Mouse (Mus musculus) heart, embryonic 16.5 days (tissue): ENCODE data around the gene Uqcc1. TPM values are rescaled to one million over a fixed set of nuclear protein-coding genes. Genes with fewer than 3 reads are reported as not detected.

Experiments used
- ATAC-seq: fragments of 200-750 bp; cut with Nextera tagmentation; replicated peaks from 2 replicates; pipeline ENCODE4 v1.8.0; 2017; ENCODE audit warnings: moderate number of reproducible peaks; ENCODE audit not compliant: insufficient read depth, low FRiP score; ENCODE audit errors: extremely low read depth
- H3K27ac ChIP-seq: fragments of 300-500 bp; sonication (generic); 2 replicates; pipeline ENCODE4 v1.5.1; 2014; ENCODE audit warnings: mild to moderate bottlenecking, low read length, control low read depth, moderate library complexity
- H3K27me3 ChIP-seq: fragments of 300-500 bp; sonication (generic); 2 replicates; pipeline ENCODE4 v1.6.1; 2014; ENCODE audit warnings: low read length, mixed read lengths; ENCODE audit not compliant: control insufficient read depth, insufficient read depth
- H3K36me3 ChIP-seq: fragments of 300-500 bp; sonication (generic); 2 replicates; pipeline ENCODE4 v1.6.1; 2014; ENCODE audit not compliant: control insufficient read depth, insufficient read depth
- H3K4me1 ChIP-seq: fragments of 300-500 bp; sonication (generic); 2 replicates; pipeline ENCODE4 v1.6.1; 2014; ENCODE audit warnings: low read length, mixed read lengths; ENCODE audit not compliant: control insufficient read depth, insufficient read depth
- H3K4me2 ChIP-seq: fragments of 300-500 bp; sonication (generic); 2 replicates; pipeline ENCODE4 v1.6.1; 2014; ENCODE audit warnings: low read depth, mild to moderate bottlenecking, control low read depth, low read length
- H3K4me3 ChIP-seq: fragments of 300-500 bp; sonication (generic); 2 replicates; pipeline ENCODE4 v1.5.1; 2014; ENCODE audit warnings: mild to moderate bottlenecking, control low read depth, low read length
- H3K9ac ChIP-seq: fragments of 300-500 bp; sonication (generic); 2 replicates; pipeline ENCODE4 v1.6.1; 2014; ENCODE audit warnings: low read length, control low read depth
- H3K9me3 ChIP-seq: fragments of 300-500 bp; sonication (generic); replicated peaks from 2 replicates; pipeline ENCODE4 v1.6.1; 2016; ENCODE audit warnings: low read length; ENCODE audit not compliant: control insufficient read depth
- WGBS: fragments of 180-500 bp; shearing (Covaris S2); extraction: QIAGEN DNeasy Blood & Tissue Kit; methylation state at CpG from one replicate; pipeline ENCODE4 v1.1.7; 2014; 5-methylcytosine and 5-hydroxymethylcytosine counted together
- polyA plus RNA-seq: library from polyadenylated mRNA; unstranded; fragments of >200 nt; fragmentation: Nextera tagmentation; extraction: Ambion mirVana; gene quantifications from 2 replicates; pipeline ENCODE4 v1.2.1, GENCODE M21; 2015

The Uqcc1 gene
- polyA plus RNA-seq, 1 experiment from 2014 or later: 129 TPM

DNA sequence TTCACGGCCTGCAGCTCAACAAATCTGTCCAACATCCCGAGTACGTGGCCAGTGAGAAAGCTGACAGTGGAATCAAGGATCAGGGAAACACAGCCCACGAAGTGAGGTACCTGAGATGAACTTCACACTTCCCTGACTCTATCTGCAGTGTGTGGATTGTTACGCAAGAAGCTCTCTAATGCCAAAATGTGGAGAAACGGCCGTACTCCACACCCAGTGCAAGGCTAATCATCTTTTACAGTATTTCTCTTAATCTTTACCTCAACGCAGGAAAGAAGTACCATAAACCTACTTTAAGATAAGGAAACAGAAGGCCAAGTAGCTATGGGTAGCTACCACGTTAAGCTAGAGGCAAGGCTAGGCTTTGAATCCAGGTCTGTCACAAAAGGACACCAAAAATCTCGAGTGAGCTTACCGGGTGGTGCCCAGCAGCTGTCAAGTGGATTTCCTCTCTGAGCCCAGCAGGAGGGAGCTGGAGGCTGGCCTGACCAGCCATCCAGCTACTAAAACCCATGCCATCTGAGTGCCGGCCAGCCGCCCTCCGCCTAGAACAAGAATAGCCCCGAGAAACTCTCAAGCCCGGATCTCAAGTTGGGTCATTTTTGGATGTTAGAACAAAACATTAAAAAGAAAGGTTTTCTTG lies 27.0 kb downstream of the Uqcc1 start:
- H3K4me1 ChIP-seq: no peaks in the 10 kb centered on the region
- no peaks in the 10 kb centered on the region for H3K27me3 ChIP-seq
- 77% methylated on average over 16 of the region's 16 CpGs for WGBS
- H3K4me2 ChIP-seq: no peak overlapping the region
- H3K27ac ChIP-seq: no peak overlapping the region
- no peaks in the 10 kb centered on the region for H3K9me3 ChIP-seq
- H3K9ac ChIP-seq: no peak overlapping the region
- H3K36me3 ChIP-seq: peaks cover 16% of the 10 kb centered on the region
- no peak for ATAC-seq
- no peak overlapping the region for H3K4me3 ChIP-seq

GRCm38 (mm10) chr2:155895046-155895735 lies 34.9 kb downstream of the Uqcc1 start:
- no peak overlapping the region for H3K4me3 ChIP-seq
- H3K4me1 ChIP-seq: no peaks in the 10 kb centered on the region
- no peak for ATAC-seq
- no peak overlapping the region for H3K4me2 ChIP-seq
- no peaks in the 10 kb centered on the region for H3K27me3 ChIP-seq
- H3K27ac ChIP-seq: no peak overlapping the region
- 87% methylated on average over 16 of the region's 16 CpGs for WGBS
- H3K9ac ChIP-seq: no peak overlapping the region
- peaks cover 20% of the 10 kb centered on the region for H3K36me3 ChIP-seq
- H3K9me3 ChIP-seq: no peaks in the 10 kb centered on the region

- Histone ChIP-seq H3K9me3 (no peaks in the 10 kb centered on the region), H3K27me3 (no peaks in the 10 kb centered on the region), H3K4me3 (no peak overlapping the region), H3K9ac (no peak overlapping the region), H3K36me3 (peaks cover 19% of the 10 kb centered on the region), H3K27ac (no peak overlapping the region), H3K4me1 (no peaks in the 10 kb centered on the region), H3K4me2 (no peak overlapping the region)
- no peak for ATAC-seq
- WGBS: 89% methylated on average over 13 of the region's 13 CpGs
Observed at GRCm38 (mm10) chr2:155894307-155895045, 35.6 kb downstream of the Uqcc1 start.

- H3K4me1 ChIP-seq: peaks cover 5% of the 10 kb centered on the region
- 91% methylated on average over 12 of the region's 12 CpGs for WGBS
- H3K36me3 ChIP-seq: peaks cover 23% of the 10 kb centered on the region
- H3K9ac ChIP-seq: no peak overlapping the region
- no peak for ATAC-seq
- no peak overlapping the region for H3K4me3 ChIP-seq
- H3K27me3 ChIP-seq: no peaks in the 10 kb centered on the region
- no peak overlapping the region for H3K4me2 ChIP-seq
- no peak overlapping the region for H3K27ac ChIP-seq
- H3K9me3 ChIP-seq: no peaks in the 10 kb centered on the region
Observed at GRCm38 (mm10) chr2:155886776-155887175, 43.3 kb downstream of the Uqcc1 start.

DNA sequence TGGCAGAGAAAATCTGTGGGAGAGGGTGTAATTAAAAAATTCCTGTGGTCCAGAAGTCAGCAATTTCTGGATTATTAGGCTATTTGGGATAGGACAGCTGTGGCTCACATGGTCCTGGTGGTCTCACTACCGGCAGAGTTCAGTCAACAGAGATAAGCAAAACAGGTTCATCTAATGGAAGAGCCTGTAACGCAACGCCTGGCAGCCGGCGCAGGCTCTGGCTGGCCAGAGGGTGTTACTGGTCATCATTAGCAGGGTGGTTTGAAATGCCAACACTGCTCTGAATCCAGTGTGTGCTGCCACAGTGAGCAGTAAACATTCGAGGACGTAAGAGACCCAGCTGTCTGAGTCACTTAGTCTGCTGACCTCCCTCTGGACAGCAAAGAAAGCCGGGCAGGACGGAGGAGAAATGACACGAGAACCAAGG lies 44.8 kb downstream of the Uqcc1 start:
- Histone ChIP-seq H3K27me3 (no peaks in the 10 kb centered on the region), H3K4me2 (no peak overlapping the region), H3K4me1 (peaks cover 6% of the 10 kb centered on the region), H3K27ac (no peak overlapping the region), H3K36me3 (peaks cover 21% of the 10 kb centered on the region), H3K9me3 (no peaks in the 10 kb centered on the region), H3K4me3 (no peak overlapping the region), H3K9ac (no peak overlapping the region)
- no peak for ATAC-seq
- 83% methylated on average over 10 of the region's 10 CpGs for WGBS

DNA sequence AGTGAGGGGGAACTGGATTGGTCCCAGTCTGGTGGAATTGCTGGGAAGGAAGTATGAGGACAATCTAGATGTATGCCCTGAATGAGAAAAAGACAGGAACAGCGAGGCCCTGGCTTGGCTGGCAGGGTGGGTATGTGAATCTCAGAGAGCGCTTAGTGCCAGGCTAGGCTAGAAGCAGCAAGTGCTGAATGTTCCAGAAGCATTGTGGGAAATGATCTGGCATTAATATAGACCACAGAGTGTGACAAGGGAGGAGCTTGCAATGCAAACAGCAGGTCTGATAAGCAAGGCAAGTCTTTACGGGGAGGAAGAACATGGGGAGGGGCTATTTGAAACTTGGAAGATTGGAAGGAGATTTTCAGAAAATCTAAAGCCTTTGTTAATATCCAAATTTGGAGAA lies 48.0 kb downstream of the Uqcc1 start:
- WGBS: 52% methylated on average over 3 of the region's 3 CpGs
- H3K9ac ChIP-seq: 0 out of 2 replicates have a peak overlapping the region, but pooled peaks have one; percentile 2
- H3K27me3 ChIP-seq: no peaks in the 10 kb centered on the region
- H3K4me1 ChIP-seq: peaks cover 6% of the 10 kb centered on the region
- peak overlapping the region; percentile 14; the same call in 1 of the 2 replicates for H3K27ac ChIP-seq
- H3K4me3 ChIP-seq: no peak overlapping the region
- peak; percentile 69; the same call in 1 of the 2 replicates for ATAC-seq
- H3K9me3 ChIP-seq: no peaks in the 10 kb centered on the region
- H3K36me3 ChIP-seq: peaks cover 28% of the 10 kb centered on the region
- H3K4me2 ChIP-seq: no peak overlapping the region

- ATAC-seq: no peak
- H3K4me3 ChIP-seq: no peak overlapping the region
- no peak overlapping the region for H3K27ac ChIP-seq
- no peak overlapping the region for H3K9ac ChIP-seq
- WGBS: 74% methylated on average over 21 of the region's 21 CpGs
- no peak overlapping the region for H3K4me2 ChIP-seq
- no peaks in the 10 kb centered on the region for H3K9me3 ChIP-seq
- H3K4me1 ChIP-seq: peaks cover 6% of the 10 kb centered on the region
- peaks cover 25% of the 10 kb centered on the region for H3K36me3 ChIP-seq
- no peaks in the 10 kb centered on the region for H3K27me3 ChIP-seq
Observed at GRCm38 (mm10) chr2:155878964-155879876, 50.9 kb downstream of the Uqcc1 start.

DNA sequence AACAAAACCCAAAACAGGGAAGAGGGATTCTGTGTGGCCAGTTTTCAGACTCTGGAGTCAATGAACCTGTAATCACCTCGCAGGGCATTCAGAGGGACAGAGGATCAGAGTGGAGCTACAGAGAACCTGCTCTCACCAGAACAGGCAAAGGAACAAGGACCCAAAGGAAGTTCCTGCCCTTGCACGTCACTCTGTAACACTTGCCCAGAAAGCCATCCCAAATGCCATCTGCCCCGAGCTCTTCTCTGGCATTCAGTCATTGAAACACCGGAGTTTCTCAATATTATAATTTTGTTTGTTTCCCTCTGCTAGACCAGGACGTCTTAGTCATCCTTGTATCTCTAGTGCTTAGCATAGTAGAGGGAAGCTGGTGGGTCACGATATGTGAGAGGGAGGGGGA lies 56.5 kb downstream of the Uqcc1 start:
- WGBS: 78% methylated on average over 6 of the region's 6 CpGs
- no peak for ATAC-seq
- no peaks in the 10 kb centered on the region for H3K4me1 ChIP-seq
- H3K4me2 ChIP-seq: no peak overlapping the region
- H3K27ac ChIP-seq: no peak overlapping the region
- H3K27me3 ChIP-seq: no peaks in the 10 kb centered on the region
- H3K4me3 ChIP-seq: no peak overlapping the region
- H3K9me3 ChIP-seq: no peaks in the 10 kb centered on the region
- H3K9ac ChIP-seq: no peak overlapping the region
- peaks cover 19% of the 10 kb centered on the region for H3K36me3 ChIP-seq
